Mouse (Mus musculus): ENCODE measurements around the gene Pcolce. TPM values are rescaled to one million over a fixed set of nuclear protein-coding genes. Genes with fewer than 3 reads are reported as not detected.

Gene Pcolce
- polyA plus RNA-seq, 1 experiment, result 368 TPM

DNA sequence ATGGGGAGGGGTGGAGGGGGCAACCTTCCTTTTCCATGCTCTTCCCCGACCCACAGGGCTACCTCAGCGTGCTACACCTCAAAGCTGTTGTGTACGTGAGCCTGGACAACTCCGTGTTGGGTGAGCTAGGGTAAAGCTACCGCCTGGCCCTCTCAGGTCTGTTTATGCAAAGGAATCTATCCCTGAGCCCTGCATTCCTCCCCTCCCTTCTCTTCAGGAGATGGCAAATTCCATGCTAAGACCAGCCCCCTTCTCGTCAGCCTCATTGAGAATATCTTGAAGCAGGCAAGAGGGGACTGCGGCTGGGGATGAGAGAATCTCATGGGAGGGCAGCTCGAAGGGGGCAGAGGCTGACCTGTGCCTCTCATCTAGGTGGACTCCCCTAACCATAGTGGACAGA is 30.9 kb downstream of the Pcolce start:
- no peak overlapping the region for H3K4me2 ChIP-seq (ENCODE audit: low read depth)
- TF ChIP-seq TCF3 (IDR thresholded peaks at IDR 0.05; ENCODE audit: insufficient read length, low read depth), result no peak
- no peaks in the 10 kb centered on the region for H3K79me2 ChIP-seq (ENCODE audit: control insufficient read depth, insufficient read depth)
- H3ac ChIP-seq (ENCODE audit: control insufficient read depth, insufficient read length), result no peak overlapping the region
- peaks cover 22% of the 10 kb centered on the region for H3K27me3 ChIP-seq (ENCODE audit: control insufficient read depth, insufficient read depth, insufficient read length)
- H3K36me3 ChIP-seq (ENCODE audit: control insufficient read depth, insufficient read depth), result no peaks in the 10 kb centered on the region
- no peak overlapping the region for H3K4me3 ChIP-seq

DNA sequence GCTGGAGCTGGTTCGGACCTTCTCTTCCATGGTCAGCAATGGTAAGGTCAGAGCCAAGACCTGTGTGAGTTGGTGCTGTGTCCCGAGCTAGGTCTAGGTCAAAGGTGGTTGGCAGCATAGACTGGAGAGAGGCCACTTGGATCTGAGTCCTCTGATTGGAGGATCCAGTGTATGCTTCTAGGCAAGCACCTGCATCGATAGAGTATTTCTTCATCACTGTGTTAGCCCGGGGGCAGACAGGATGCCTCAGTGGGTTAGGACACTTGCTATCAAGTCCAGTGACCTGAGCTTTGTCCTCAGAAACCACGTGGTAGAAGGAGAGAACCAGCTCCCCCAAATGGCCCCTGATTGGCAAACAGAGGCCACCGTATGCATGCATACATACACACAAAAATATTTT is 33.3 kb downstream of the Pcolce start:
- H3K4me2 ChIP-seq (ENCODE audit: low read depth), result no peak overlapping the region
- no peaks in the 10 kb centered on the region for H3K79me2 ChIP-seq (ENCODE audit: control insufficient read depth, insufficient read depth)
- no peaks in the 10 kb centered on the region for H3K36me3 ChIP-seq (ENCODE audit: control insufficient read depth, insufficient read depth)
- H3K27me3 ChIP-seq (ENCODE audit: control insufficient read depth, insufficient read depth, insufficient read length), result peaks cover 27% of the 10 kb centered on the region
- H3ac ChIP-seq (ENCODE audit: control insufficient read depth, insufficient read length), result no peak overlapping the region
- TF ChIP-seq POLR2AphosphoS2 (IDR thresholded peaks at IDR 0.05; ENCODE audit: insufficient read length, low read depth), result no peak
- no peak for TF ChIP-seq MYOD1 (IDR thresholded peaks at IDR 0.05; ENCODE audit: control insufficient read depth in 1 of 3, insufficient read length in 2 of 3, low read depth in 2 of 3)
- TF ChIP-seq E2F4 (IDR thresholded peaks at IDR 0.05; ENCODE audit: insufficient read depth), result no peak
- H3K4me3 ChIP-seq, result no peak overlapping the region

DNA sequence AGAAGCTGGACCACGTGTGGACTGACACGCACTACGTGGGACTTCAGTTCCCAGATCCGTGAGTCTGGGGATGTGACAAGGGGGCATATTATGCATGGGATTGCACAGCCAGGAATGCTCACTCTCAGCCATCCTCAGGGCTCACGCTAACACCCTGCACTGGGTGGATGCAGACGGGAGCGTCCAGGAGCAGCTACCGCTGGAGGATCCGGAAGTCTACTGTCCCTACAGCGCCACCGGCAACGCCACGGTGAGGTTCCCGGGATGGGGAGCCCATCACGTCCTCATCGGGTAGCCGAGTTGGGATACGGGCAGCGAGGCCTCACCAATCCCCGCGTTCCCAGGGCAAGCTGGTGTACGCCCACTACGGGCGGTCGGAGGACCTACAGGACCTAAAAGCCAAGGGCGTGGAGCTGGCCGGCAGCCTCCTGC is 39.1 kb downstream of the Pcolce start:
- no peak overlapping the region for H3K4me2 ChIP-seq (ENCODE audit: low read depth)
- TF ChIP-seq USF1 (IDR thresholded peaks at IDR 0.05; ENCODE audit: low read depth), result no peak
- TF ChIP-seq MAX (IDR thresholded peaks at IDR 0.05; ENCODE audit: low read depth), result no peak
- no peak for TF ChIP-seq MYOD1 (IDR thresholded peaks at IDR 0.05; ENCODE audit: control insufficient read depth in 1 of 3, insufficient read length in 2 of 3, low read depth in 2 of 3)
- TF ChIP-seq SRF (IDR thresholded peaks at IDR 0.05; ENCODE audit: control insufficient read depth, insufficient read length, low read depth), result no peak
- no peak for TF ChIP-seq TCF3 (IDR thresholded peaks at IDR 0.05; ENCODE audit: insufficient read length, low read depth)
- no peak for TF ChIP-seq POLR2A (IDR thresholded peaks at IDR 0.05; ENCODE audit: insufficient read length, low read depth)
- TF ChIP-seq E2F4 (IDR thresholded peaks at IDR 0.05; ENCODE audit: insufficient read depth), result no peak
- no peak for TF ChIP-seq MYOG (IDR thresholded peaks at IDR 0.05; ENCODE audit: control insufficient read depth in 1 of 3, insufficient read depth in 1 of 3, insufficient read length in 2 of 3, low read depth in 2 of 3)
- TF ChIP-seq CEBPB (IDR thresholded peaks at IDR 0.05; ENCODE audit: insufficient read depth, poor library complexity, severe bottlenecking), result no peak
- no peak for TF ChIP-seq REST (IDR thresholded peaks at IDR 0.05; ENCODE audit: insufficient read depth, insufficient read length)
- no peak for TF ChIP-seq TCF12 (IDR thresholded peaks at IDR 0.05; ENCODE audit: insufficient read depth, poor library complexity, severe bottlenecking)
- no peak for TF ChIP-seq POLR2AphosphoS2 (IDR thresholded peaks at IDR 0.05; ENCODE audit: insufficient read length, low read depth)
- H3ac ChIP-seq (ENCODE audit: control insufficient read depth, insufficient read length), result no peak overlapping the region
- H3K36me3 ChIP-seq (ENCODE audit: control insufficient read depth, insufficient read depth), result no peaks in the 10 kb centered on the region
- no peak overlapping the region for H3K4me3 ChIP-seq
- H3K79me2 ChIP-seq (ENCODE audit: control insufficient read depth, insufficient read depth), result no peaks in the 10 kb centered on the region
- H3K27me3 ChIP-seq (ENCODE audit: control insufficient read depth, insufficient read depth, insufficient read length), result peaks cover 18% of the 10 kb centered on the region

DNA sequence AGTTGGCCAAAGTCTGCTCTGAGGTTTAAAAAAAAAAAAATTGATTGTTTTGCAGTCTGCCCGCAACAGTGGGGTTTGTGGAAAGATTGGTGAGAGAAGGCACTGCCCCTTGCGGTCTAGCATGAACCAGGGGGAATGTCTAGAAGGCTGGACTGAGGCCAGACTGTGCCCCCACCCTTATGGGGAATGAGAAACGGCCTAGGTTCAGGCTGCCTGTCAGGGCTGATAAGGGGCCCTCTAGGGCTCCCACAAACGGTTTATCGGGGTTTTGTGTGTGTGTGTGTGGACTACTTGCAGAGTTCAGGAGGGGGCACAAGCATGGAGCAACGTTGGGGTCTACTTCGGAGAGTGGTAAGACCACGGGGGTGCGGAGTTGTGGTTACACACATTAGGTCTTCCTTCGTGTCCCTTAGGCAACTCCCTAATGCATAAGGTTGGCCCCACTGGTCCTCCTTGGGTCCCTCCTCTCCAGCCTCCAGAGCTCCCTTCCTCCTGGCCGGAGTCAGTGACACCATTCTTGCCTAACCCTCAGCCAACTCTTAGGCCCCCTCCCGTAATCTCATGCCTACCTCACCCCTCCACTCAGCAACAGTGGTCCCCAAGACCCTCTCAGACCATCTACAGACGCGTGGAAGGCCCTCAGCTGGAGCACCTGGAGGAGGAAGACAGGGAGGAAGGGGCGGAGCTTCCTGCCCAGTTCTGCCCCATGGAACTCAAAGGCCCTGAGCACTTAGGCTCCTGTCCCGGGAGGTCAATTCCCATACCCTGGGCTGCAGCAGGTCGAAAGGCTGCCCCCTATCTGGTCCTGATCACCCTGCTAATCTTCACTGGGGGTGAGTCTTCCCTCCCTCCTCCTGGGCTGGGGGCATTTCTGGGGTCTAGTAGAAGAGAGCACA is 42.6 kb downstream of the Pcolce start:
- TF ChIP-seq MAX (IDR thresholded peaks at IDR 0.05; ENCODE audit: low read depth), result no peak
- peak overlapping the region; percentile 2 for H3K4me3 ChIP-seq
- no peaks in the 10 kb centered on the region for H3K36me3 ChIP-seq (ENCODE audit: control insufficient read depth, insufficient read depth)
- no peaks in the 10 kb centered on the region for H3K79me2 ChIP-seq (ENCODE audit: control insufficient read depth, insufficient read depth)
- H3K27me3 ChIP-seq (ENCODE audit: control insufficient read depth, insufficient read depth, insufficient read length), result peaks cover 17% of the 10 kb centered on the region
- no peak overlapping the region for H3ac ChIP-seq (ENCODE audit: control insufficient read depth, insufficient read length)
- H3K4me2 ChIP-seq (ENCODE audit: low read depth), result peak overlapping the region; percentile 18

DNA sequence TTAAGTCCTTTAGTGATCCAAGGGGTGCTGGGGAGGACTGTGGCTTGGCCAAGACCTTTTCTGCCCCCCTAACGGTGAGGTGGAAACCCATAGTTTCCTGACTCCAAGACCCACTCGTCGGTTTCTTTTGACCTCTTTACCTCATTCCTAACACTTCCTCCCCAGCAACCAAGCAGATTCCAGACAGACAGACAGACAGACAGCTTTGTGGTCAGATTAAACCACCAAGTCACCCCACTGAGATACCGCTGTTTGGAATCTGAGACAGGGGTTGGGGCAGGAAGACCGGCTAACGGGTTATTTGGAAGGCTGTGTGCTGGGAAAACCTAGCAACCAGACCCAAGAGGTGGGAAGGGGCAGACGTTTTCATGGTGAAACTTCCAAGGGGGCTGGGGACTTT is 43.4 kb downstream of the Pcolce start:
- TF ChIP-seq POLR2AphosphoS2 (IDR thresholded peaks at IDR 0.05; ENCODE audit: insufficient read length, low read depth) (no peak), REST (IDR thresholded peaks at IDR 0.05; ENCODE audit: insufficient read depth, insufficient read length) (no peak), MAX (IDR thresholded peaks at IDR 0.05; ENCODE audit: low read depth) (no peak), TCF12 (IDR thresholded peaks at IDR 0.05; ENCODE audit: insufficient read depth, poor library complexity, severe bottlenecking) (no peak), POLR2A (IDR thresholded peaks at IDR 0.05; ENCODE audit: insufficient read length, low read depth) (no peak), E2F4 (IDR thresholded peaks at IDR 0.05; ENCODE audit: insufficient read depth) (no peak), SRF (IDR thresholded peaks at IDR 0.05; ENCODE audit: control insufficient read depth, insufficient read length, low read depth) (no peak), MYOD1 (IDR thresholded peaks at IDR 0.05; ENCODE audit: control insufficient read depth in 1 of 3, insufficient read length in 2 of 3, low read depth in 2 of 3) (no peak), CEBPB (IDR thresholded peaks at IDR 0.05; ENCODE audit: insufficient read depth, poor library complexity, severe bottlenecking) (no peak), TCF3 (IDR thresholded peaks at IDR 0.05; ENCODE audit: insufficient read length, low read depth) (no peak), MYOG (IDR thresholded peaks at IDR 0.05; ENCODE audit: control insufficient read depth in 1 of 3, insufficient read depth in 1 of 3, insufficient read length in 2 of 3, low read depth in 2 of 3) (no peak), USF1 (IDR thresholded peaks at IDR 0.05; ENCODE audit: low read depth) (no peak)
- H3K27me3 ChIP-seq (ENCODE audit: control insufficient read depth, insufficient read depth, insufficient read length), result peaks cover 17% of the 10 kb centered on the region
- H3K79me2 ChIP-seq (ENCODE audit: control insufficient read depth, insufficient read depth), result no peaks in the 10 kb centered on the region
- peak overlapping the region; percentile 66 for H3K4me2 ChIP-seq (ENCODE audit: low read depth)
- no peak overlapping the region for H3ac ChIP-seq (ENCODE audit: control insufficient read depth, insufficient read length)
- no peaks in the 10 kb centered on the region for H3K36me3 ChIP-seq (ENCODE audit: control insufficient read depth, insufficient read depth)
- H3K4me3 ChIP-seq, result peak overlapping the region; percentile 2

All from myocyte (in vitro differentiated cells).